ENCODE assay signal across 7 mouse cellular contexts in genomic region chr7:133052819-133053218, GRCm38 (mm10).
DNase-seq lines count a peak whose midpoint lies in the region; ATAC-seq and TF ChIP-seq lines count a peak whose summit lies in the region.

No protein-coding gene starts in this region.

- intact Hi-C loops in heart, postnatal 25 days (cut with DNase I): no loop called here

- H3K9me3 ChIP-seq in liver, postnatal 0 days (ENCODE audit: low read length): no peaks in the 10 kb centered on the region
- no peaks in the 10 kb centered on the region for H3K9me3 ChIP-seq in forebrain, embryonic 13.5 days (replicated peaks)

- peaks cover 20% of the 10 kb centered on the region for H3K4me1 ChIP-seq in liver, postnatal 0 days (ENCODE audit: insufficient read depth)
- H3K4me1 ChIP-seq in forebrain, embryonic 13.5 days: 0 out of 2 replicates have a peak, but pooled peaks cover 10% of the 10 kb centered on the region

- H3K4me3 ChIP-seq in liver, postnatal 0 days (ENCODE audit: low read depth, low read length): no peak overlapping the region
- H3K4me3 ChIP-seq in forebrain, embryonic 13.5 days: no peak overlapping the region

- no peaks in the 10 kb centered on the region for H3K27me3 ChIP-seq in liver, postnatal 0 days (ENCODE audit: insufficient read depth, low read length)
- H3K27me3 ChIP-seq in forebrain, embryonic 13.5 days: no peaks in the 10 kb centered on the region

- no peaks in the 10 kb centered on the region for H3K36me3 ChIP-seq in liver, postnatal 0 days (replicated peaks; ENCODE audit: insufficient read depth, low read length)
- peaks cover 34% of the 10 kb centered on the region for H3K36me3 ChIP-seq in forebrain, embryonic 13.5 days (ENCODE audit: poor library complexity, severe bottlenecking)

- DNase-seq in 416B (ENCODE audit: low read depth): peak; percentile 85
- DNase-seq in Muller cell, postnatal 12 days (ENCODE audit: inconsistent ontology term): peak; percentile 72
- DNase-seq in heart, postnatal 25 days (ENCODE audit: low spot score): peak; percentile 54
- peak; percentile 31 for DNase-seq in liver, postnatal 0 days
- no peak for DNase-seq in right cerebral cortex, postnatal 14 days
- no peak for DNase-seq in frontal cortex, postnatal 36 days (ENCODE audit: low spot score in 2 of 2)

- peak overlapping the region; percentile 76 for H3K27ac ChIP-seq in liver, postnatal 0 days (ENCODE audit: low read depth)
- H3K27ac ChIP-seq in forebrain, embryonic 13.5 days: no peak overlapping the region

- peak overlapping the region; percentile 38; the same call in 1 of the 2 replicates for H3K9ac ChIP-seq in liver, postnatal 0 days (replicated peaks)
- H3K9ac ChIP-seq in forebrain, embryonic 13.5 days: no peak overlapping the region

- peak; percentile 74 for ATAC-seq in liver, postnatal 0 days
- no peak for ATAC-seq in forebrain, embryonic 13.5 days

- TF ChIP-seq EP300 in liver, postnatal 0 days (IDR thresholded peaks at IDR 0.05; ENCODE audit: low read depth): no peak

- no peak for TF ChIP-seq CTCF in liver, postnatal 0 days (IDR thresholded peaks at IDR 0.05; ENCODE audit: low read depth)

- WGBS in liver, postnatal 0 days (ENCODE audit: insufficient replicate concordance): 60% methylated on average over 8 of the region's 8 CpGs
- 92% methylated on average over 8 of the region's 8 CpGs for WGBS in forebrain, embryonic 13.5 days

- peak overlapping the region; percentile 38; the same call in 1 of the 2 replicates for H3K4me2 ChIP-seq in liver, postnatal 0 days (ENCODE audit: low read depth, low read length)
- H3K4me2 ChIP-seq in forebrain, embryonic 13.5 days: no peak overlapping the region

Comparison
In these comparisons a context has a peak if more than half of its experiments do, and no peak if none do; other contexts are left out.
1. DNase-seq: peak in 416B (single experiment), Muller cell, postnatal 12 days (single experiment), heart, postnatal 25 days (single experiment) and liver, postnatal 0 days (single experiment); none in right cerebral cortex, postnatal 14 days (single experiment) and frontal cortex, postnatal 36 days (0 of 2).